ENCODE assay signal across 11 mouse cellular contexts in the genomic region with DNA sequence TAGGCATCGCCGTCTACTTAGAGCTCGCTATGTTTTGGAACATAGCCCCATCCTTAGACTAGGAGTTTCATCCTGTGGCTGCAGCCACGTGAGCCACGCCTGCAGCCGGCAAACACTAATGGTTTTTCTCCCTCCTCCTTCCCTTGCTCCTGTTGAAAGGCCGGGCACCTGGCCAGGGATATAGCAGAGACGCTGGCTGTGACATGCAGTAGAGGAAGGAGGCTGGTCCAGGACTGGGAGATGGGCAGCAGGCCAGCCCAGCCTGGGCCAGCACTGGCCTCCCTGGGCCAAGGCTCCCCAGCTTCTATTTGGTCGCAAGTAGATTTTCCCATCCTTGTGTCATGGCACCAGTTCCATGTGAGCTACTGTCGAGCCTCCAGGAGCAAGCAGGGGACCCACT. TPM values are rescaled to one million over a fixed set of nuclear protein-coding genes. Genes with fewer than 3 reads are reported as not detected.
DNase-seq lines count a peak whose midpoint lies in the region; ATAC-seq lines count a peak whose summit lies in the region.
"Had no signal": no experiment of that assay in that cellular context is flagged by ENCODE, and none has a peak within 500 bp of the region (broad histone marks: within the 10 kb centered on the region; RNA-seq: fewer than 3 reads in every experiment).

No protein-coding gene starts in this region.

- no peak for ATAC-seq in forebrain, embryonic 14.5 days
- ATAC-seq in intestine, embryonic 15.5 days: no peak

- intact Hi-C loops in heart, postnatal 25 days (cut with DNase I): no loop called here

- no peaks in the 10 kb centered on the region for H3K9me3 ChIP-seq in forebrain, embryonic 14.5 days (replicated peaks; ENCODE audit: control insufficient read depth, low read length)
- no peaks in the 10 kb centered on the region for H3K9me3 ChIP-seq in forebrain, embryonic 10.5 days
- H3K9me3 ChIP-seq in intestine, embryonic 15.5 days: no peaks in the 10 kb centered on the region
- H3K9me3 ChIP-seq: neural tube, embryonic 13.5 days had no signal

- WGBS in forebrain, embryonic 14.5 days: 58% methylated on average over 10 of the region's 10 CpGs
- WGBS in forebrain, embryonic 10.5 days: 89% methylated on average over 10 of the region's 10 CpGs
- WGBS in intestine, embryonic 15.5 days: 63% methylated on average over 10 of the region's 10 CpGs

- H3K4me2 ChIP-seq in forebrain, embryonic 14.5 days (ENCODE audit: low read length): no peak overlapping the region
- no peak overlapping the region for H3K4me2 ChIP-seq in intestine, embryonic 15.5 days (replicated peaks)
- H3K4me2 ChIP-seq: neural tube, embryonic 13.5 days had no signal

- no peaks in the 10 kb centered on the region for H3K36me3 ChIP-seq in forebrain, embryonic 14.5 days (ENCODE audit: control insufficient read depth, insufficient read depth, low read length)
- H3K36me3 ChIP-seq in forebrain, embryonic 10.5 days (replicated peaks): no peaks in the 10 kb centered on the region
- H3K36me3 ChIP-seq in intestine, embryonic 15.5 days: no peaks in the 10 kb centered on the region
- H3K36me3 ChIP-seq: neural tube, embryonic 13.5 days had no signal

- peaks cover 19% of the 10 kb centered on the region for H3K27me3 ChIP-seq in forebrain, embryonic 14.5 days (replicated peaks; ENCODE audit: control insufficient read depth, insufficient read depth, low read length)
- peaks cover 97% of the 10 kb centered on the region for H3K27me3 ChIP-seq in forebrain, embryonic 10.5 days (ENCODE audit: poor library complexity, severe bottlenecking)
- peaks cover 65% of the 10 kb centered on the region for H3K27me3 ChIP-seq in intestine, embryonic 15.5 days (replicated peaks)

- H3K4me1 ChIP-seq in forebrain, embryonic 14.5 days (ENCODE audit: control insufficient read depth, insufficient read depth, low read length): no peaks in the 10 kb centered on the region
- H3K4me1 ChIP-seq in forebrain, embryonic 10.5 days: peaks cover 6% of the 10 kb centered on the region; the same call in 1 of the 2 replicates
- H3K4me1 ChIP-seq in intestine, embryonic 15.5 days (replicated peaks): no peaks in the 10 kb centered on the region
- H3K4me1 ChIP-seq: neural tube, embryonic 13.5 days had no signal

- H3K4me3 ChIP-seq in forebrain, embryonic 14.5 days (ENCODE audit: low read depth, low read length): no peak overlapping the region
- no peak overlapping the region for H3K4me3 ChIP-seq in forebrain, embryonic 10.5 days
- H3K4me3 ChIP-seq in intestine, embryonic 15.5 days (replicated peaks): no peak overlapping the region
- H3K4me3 ChIP-seq: neural tube, embryonic 13.5 days had no signal

- peak; percentile 82 for DNase-seq in forebrain, embryonic 14.5 days (ENCODE audit: low spot score)
- no peak for DNase-seq in forebrain, embryonic 10.5 days (ENCODE audit: extremely low spot score, low spot score)
- peak; percentile 70 for DNase-seq in 3134 (ENCODE audit: extremely low read depth, insufficient read length, low spot score)
- peak; percentile 84 for DNase-seq in cerebellum, adult 9-10 months
- DNase-seq in heart, postnatal 25 days (ENCODE audit: low spot score): peak; percentile 26
- DNase-seq in spleen, adult 12 weeks (ENCODE audit: low spot score): no peak
- DNase-seq in layer of hippocampus, postnatal 36 days: no peak

- H3K27ac ChIP-seq in forebrain, embryonic 14.5 days (ENCODE audit: low read depth, low read length): no peak overlapping the region
- H3K27ac ChIP-seq in forebrain, embryonic 10.5 days: no peak overlapping the region; the same call in 1 of the 2 replicates
- H3K27ac ChIP-seq in intestine, embryonic 15.5 days: no peak overlapping the region
- H3K27ac ChIP-seq: neural tube, embryonic 13.5 days had no signal

- H3K9ac ChIP-seq in forebrain, embryonic 14.5 days (ENCODE audit: low read length): no peak overlapping the region
- no peak overlapping the region for H3K9ac ChIP-seq in intestine, embryonic 15.5 days
- H3K9ac ChIP-seq: neural tube, embryonic 13.5 days had no signal

RNA-seq across cellular contexts. Expression of gene Wnt3a, which starts 7.6 kb away (rescaled TPM):
- 0.61 and 1.1 TPM in 2 replicates for polyA plus RNA-seq in forebrain, embryonic 14.5 days (2014; fragmentation: Nextera tagmentation; extraction: Ambion mirVana)
- 8.4 and 11.8 TPM in 2 replicates for polyA plus RNA-seq in forebrain, embryonic 10.5 days (2016; fragmentation: Nextera tagmentation; extraction: Ambion mirVana)
- not detected for total RNA-seq in heart, postnatal 25 days (2021)
- total RNA-seq in layer of hippocampus, postnatal 36 days (2021): not detected
- not detected in 2 replicates for polyA plus RNA-seq in intestine, embryonic 15.5 days (2015; fragmentation: Nextera tagmentation; extraction: Ambion mirVana)
- total RNA-seq: common myeloid progenitor, adult 5-6 weeks; left cerebral cortex, postnatal 10 days had no signal

RNA-seq across cellular contexts. Expression of gene Wnt9a, which starts 23.8 kb away (rescaled TPM):
- polyA plus RNA-seq in forebrain, embryonic 14.5 days (2014; fragmentation: Nextera tagmentation; extraction: Ambion mirVana): 1.4 and 1.6 TPM in 2 replicates
- 9.9 and 10.9 TPM in 2 replicates for polyA plus RNA-seq in forebrain, embryonic 10.5 days (2016; fragmentation: Nextera tagmentation; extraction: Ambion mirVana)
- total RNA-seq in heart, postnatal 25 days (2021): 1 to 10 TPM; 5.6 to 6.6 TPM
- 1 to 10 TPM; 3.1 to 3.6 TPM for total RNA-seq in layer of hippocampus, postnatal 36 days (2021)
- 3.4 and 4.2 TPM in 2 replicates for polyA plus RNA-seq in intestine, embryonic 15.5 days (2015; fragmentation: Nextera tagmentation; extraction: Ambion mirVana)
- total RNA-seq: common myeloid progenitor, adult 5-6 weeks had no signal

RNA-seq across cellular contexts. Expression of gene Arf1, which starts 54.9 kb away (rescaled TPM):
- polyA plus RNA-seq in forebrain, embryonic 14.5 days (2014; fragmentation: Nextera tagmentation; extraction: Ambion mirVana): 666 and 687 TPM in 2 replicates
- polyA plus RNA-seq in forebrain, embryonic 10.5 days (2016; fragmentation: Nextera tagmentation; extraction: Ambion mirVana): 613 and 629 TPM in 2 replicates
- 100 to 1,000 TPM; 252 to 265 TPM for total RNA-seq in heart, postnatal 25 days (2021)
- total RNA-seq in layer of hippocampus, postnatal 36 days (2021): 100 to 1,000 TPM; 489 to 533 TPM
- polyA plus RNA-seq in intestine, embryonic 15.5 days (2015; fragmentation: Nextera tagmentation; extraction: Ambion mirVana): 688 and 694 TPM in 2 replicates

Comparison
In these comparisons a context has a peak if more than half of its experiments do, and no peak if none do; other contexts are left out.
1. DNase-seq: peak in forebrain, embryonic 14.5 days (single experiment), 3134 (single experiment), cerebellum, adult 9-10 months (single experiment) and heart, postnatal 25 days (single experiment); none in forebrain, embryonic 10.5 days (single experiment), spleen, adult 12 weeks (single experiment) and layer of hippocampus, postnatal 36 days (0 of 2).